Mouse (Mus musculus) E14TG2a.4 (cell line): ENCODE results near the gene Gm6993.

Experiments
- H3K27me3 ChIP-seq: 2 replicates; pipeline ENCODE4 v1.6.1; 2014; ENCODE audit warnings: low read length, control low read depth; ENCODE audit not compliant: insufficient read depth
- H3K36me3 ChIP-seq: 2 replicates; pipeline ENCODE4 v1.6.1; 2014; ENCODE audit warnings: low read length, control low read depth; ENCODE audit not compliant: insufficient read depth
- H3K4me1 ChIP-seq: replicated peaks from 2 replicates; pipeline ENCODE4 v1.6.1; 2014; ENCODE audit warnings: low read depth, low read length, control low read depth
- H3K4me3 ChIP-seq: replicated peaks from 2 replicates; pipeline ENCODE4 v1.5.1; 2014; ENCODE audit warnings: mild to moderate bottlenecking, low read length
- H3K9me3 ChIP-seq: 2 replicates; pipeline ENCODE4 v1.6.1; 2014; ENCODE audit warnings: low read length, control low read depth
- CTCF ChIP-seq: conservative IDR thresholded peaks from 2 replicates; pipeline ENCODE4 v1.5.1; 2014; ENCODE audit warnings: low read length
- NANOG ChIP-seq: IDR thresholded peaks from 2 replicates; pipeline ENCODE4 v1.6.1; 2014; ENCODE audit warnings: borderline replicate concordance, low read length, mixed read lengths
- POU5F1 ChIP-seq: IDR thresholded peaks from 2 replicates; pipeline ENCODE4 v1.6.1; 2014; ENCODE audit warnings: low read length, borderline replicate concordance

Gm6993 gene

DNA sequence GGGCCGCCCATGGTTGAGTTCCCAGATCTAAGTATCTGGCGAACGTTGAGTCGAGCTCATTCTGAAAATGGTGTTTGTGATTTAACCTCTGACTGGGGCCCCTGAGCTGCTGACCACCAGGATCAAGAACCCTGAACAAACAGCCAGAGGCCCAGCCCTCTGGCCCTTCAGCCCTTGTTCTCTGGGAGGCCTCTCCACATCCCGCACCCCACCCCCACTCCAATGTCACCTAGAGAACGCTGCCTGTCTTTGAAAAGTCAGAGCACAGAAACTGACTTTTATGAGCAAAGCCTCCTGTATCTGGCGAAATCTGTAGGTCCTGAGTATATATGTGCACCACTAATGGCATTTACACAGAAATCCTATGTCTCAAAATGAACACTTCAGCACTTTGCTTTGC lies 11.7 kb upstream of the Gm6993 start:
- H3K4me3 ChIP-seq: no peak overlapping the region
- no peak for TF ChIP-seq CTCF
- no peak for TF ChIP-seq NANOG
- TF ChIP-seq POU5F1: no peak
- peaks cover 50% of the 10 kb centered on the region for H3K4me1 ChIP-seq
- no peaks in the 10 kb centered on the region for H3K9me3 ChIP-seq
- H3K27me3 ChIP-seq: 0 out of 2 replicates have a peak, but pooled peaks cover 2% of the 10 kb centered on the region
- H3K36me3 ChIP-seq: no peaks in the 10 kb centered on the region

DNA sequence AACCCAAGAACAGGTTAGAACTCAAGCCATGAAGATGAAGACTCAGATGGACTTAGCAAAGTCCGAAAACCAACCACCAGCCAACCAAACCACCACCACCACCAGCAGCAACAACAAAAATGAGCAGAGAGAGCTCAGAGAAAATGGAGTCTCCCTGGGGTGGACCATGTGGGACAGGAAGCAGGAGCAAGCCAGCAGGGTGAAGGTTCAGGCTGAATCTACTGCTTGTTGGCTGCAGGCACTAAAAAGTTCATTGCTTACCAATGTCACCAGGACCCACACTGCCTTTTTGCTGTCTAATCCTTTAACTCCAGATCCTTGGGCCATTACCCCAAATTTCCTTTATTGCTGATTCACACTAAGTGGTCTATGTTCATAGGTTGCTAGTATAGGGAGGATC lies 7.9 kb upstream of the Gm6993 start:
- Histone ChIP-seq H3K4me3 (no peak overlapping the region), H3K4me1 (peaks cover 52% of the 10 kb centered on the region), H3K36me3 (no peaks in the 10 kb centered on the region), H3K9me3 (no peaks in the 10 kb centered on the region), H3K27me3 (peaks cover 5% of the 10 kb centered on the region; the same call in 1 of the 2 replicates)
- TF ChIP-seq NANOG (no peak), POU5F1 (no peak), CTCF (no peak)

DNA sequence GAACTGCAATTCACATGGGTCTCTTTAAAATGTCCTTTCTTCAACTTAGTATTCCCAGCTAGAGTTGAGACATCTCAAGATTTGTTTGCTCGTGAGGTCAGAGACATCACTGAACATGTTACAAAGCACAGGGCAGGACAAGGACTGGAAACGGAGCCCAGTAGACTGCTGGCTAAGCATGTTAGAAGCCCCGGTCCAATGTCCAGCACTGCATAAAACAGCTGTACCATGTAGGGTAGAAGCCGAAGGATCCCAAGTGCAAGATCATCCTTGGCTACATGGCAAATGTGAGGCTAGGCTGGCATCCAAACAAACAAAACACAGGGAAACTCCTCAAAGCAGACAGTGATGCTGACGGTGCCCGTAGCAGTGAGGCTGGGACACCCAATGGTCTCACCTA lies 5.6 kb upstream of the Gm6993 start:
- Histone ChIP-seq H3K27me3 (peaks cover 3% of the 10 kb centered on the region; the same call in 1 of the 2 replicates), H3K4me1 (peaks cover 56% of the 10 kb centered on the region), H3K9me3 (no peaks in the 10 kb centered on the region), H3K36me3 (no peaks in the 10 kb centered on the region), H3K4me3 (no peak overlapping the region)
- no peak for TF ChIP-seq POU5F1
- TF ChIP-seq NANOG: no peak
- TF ChIP-seq CTCF: no peak

DNA sequence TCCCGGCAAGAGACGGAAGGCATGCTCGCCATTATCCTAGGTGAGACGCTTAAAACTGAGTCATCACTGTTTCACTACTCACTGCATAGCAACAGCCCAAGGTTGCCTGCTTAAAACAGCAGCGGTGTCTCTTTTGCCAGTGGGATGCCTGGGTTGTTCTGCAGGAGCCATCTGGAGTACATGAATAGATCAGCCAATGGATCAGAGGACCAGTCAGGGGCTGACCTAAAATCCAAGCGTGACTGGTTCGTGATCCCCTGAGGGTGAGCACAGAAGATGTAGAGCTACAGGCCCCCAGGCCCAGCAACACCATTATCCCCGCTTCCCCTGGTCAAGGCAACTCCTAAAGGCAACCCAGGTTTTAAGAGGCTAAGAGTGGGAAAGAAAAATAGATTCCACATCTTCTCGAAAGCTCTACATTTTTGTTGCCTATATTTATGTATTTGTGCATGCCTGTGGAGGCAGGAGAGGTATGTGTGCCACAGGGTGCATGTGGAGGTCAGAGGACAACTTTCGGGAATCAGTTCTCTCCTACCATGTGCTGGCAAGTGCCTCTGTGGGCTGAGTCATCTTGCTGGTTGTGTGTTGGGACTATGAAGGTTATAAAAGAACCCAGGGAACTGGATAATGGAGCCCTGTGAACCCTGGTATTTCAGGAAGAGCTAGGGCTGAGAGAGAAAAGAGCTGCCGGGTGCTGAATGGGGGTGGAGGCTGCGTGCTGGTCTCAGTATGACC lies 3.5 kb upstream of the Gm6993 start:
- H3K27me3 ChIP-seq: peaks cover 3% of the 10 kb centered on the region; the same call in 1 of the 2 replicates
- TF ChIP-seq NANOG: no peak
- H3K9me3 ChIP-seq: no peaks in the 10 kb centered on the region
- H3K4me1 ChIP-seq: peaks cover 57% of the 10 kb centered on the region
- H3K36me3 ChIP-seq: no peaks in the 10 kb centered on the region
- no peak overlapping the region for H3K4me3 ChIP-seq

DNA sequence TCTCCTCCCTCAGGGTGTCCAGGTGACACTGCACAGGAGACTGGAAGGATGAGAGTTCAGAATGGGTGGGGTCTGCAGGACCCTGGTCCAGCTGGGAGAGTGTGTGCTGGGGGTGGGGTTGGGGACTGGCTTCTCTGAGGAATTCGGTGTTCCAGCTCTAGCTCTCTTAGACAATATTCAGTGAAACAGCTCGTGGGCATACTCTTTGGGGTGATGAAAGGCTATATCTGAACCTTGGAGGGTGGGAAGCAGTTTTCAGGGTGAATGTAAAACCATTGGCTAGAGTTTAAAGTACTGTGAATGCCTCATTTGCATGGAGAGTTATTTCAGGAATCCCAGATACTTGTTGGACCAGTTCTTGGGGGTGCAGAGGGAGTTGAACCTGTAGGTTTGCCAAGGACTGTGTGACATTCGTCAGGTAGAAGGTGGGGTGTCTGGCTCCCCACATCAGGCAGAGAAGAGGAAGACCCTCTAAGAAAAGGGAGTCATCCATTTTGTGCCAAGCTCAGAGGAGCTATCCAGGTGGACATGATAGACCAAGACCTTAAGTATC lies 1.5 kb upstream of the Gm6993 start:
- peaks cover 51% of the 10 kb centered on the region for H3K4me1 ChIP-seq
- TF ChIP-seq NANOG (0 out of 2 replicates have a peak, but pooled peaks have one; percentile 13), POU5F1 (no peak)
- peaks cover 3% of the 10 kb centered on the region; the same call in 1 of the 2 replicates for H3K27me3 ChIP-seq
- H3K9me3 ChIP-seq: no peaks in the 10 kb centered on the region
- no peaks in the 10 kb centered on the region for H3K36me3 ChIP-seq
- H3K4me3 ChIP-seq: no peak overlapping the region; the same call in 1 of the 2 replicates

DNA sequence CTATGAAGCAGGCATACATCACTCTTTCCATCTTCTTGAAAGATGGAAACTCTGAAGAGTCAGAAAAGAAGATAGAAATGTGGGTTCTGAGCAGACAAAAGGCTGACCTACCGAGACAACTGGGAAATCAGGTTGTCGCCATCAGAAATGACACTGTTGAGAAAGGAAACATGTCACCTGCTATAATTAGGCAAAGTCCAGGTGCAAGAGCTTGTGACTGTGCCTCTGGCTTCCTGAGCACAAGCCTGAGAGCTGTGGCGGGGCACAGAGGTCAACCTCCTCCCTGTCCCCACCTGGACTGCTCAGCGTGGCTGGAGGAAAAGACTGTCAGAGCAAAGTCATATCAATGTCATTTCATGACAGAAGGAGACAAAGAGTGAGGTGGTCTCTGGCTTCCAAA lies 772 bp upstream of the Gm6993 start:
- no peak overlapping the region for H3K4me3 ChIP-seq
- H3K9me3 ChIP-seq: no peaks in the 10 kb centered on the region
- no peaks in the 10 kb centered on the region for H3K36me3 ChIP-seq
- H3K4me1 ChIP-seq: peaks cover 45% of the 10 kb centered on the region
- peaks cover 3% of the 10 kb centered on the region; the same call in 1 of the 2 replicates for H3K27me3 ChIP-seq
- TF ChIP-seq NANOG: no peak
- TF ChIP-seq POU5F1: no peak
- no peak for TF ChIP-seq CTCF

DNA sequence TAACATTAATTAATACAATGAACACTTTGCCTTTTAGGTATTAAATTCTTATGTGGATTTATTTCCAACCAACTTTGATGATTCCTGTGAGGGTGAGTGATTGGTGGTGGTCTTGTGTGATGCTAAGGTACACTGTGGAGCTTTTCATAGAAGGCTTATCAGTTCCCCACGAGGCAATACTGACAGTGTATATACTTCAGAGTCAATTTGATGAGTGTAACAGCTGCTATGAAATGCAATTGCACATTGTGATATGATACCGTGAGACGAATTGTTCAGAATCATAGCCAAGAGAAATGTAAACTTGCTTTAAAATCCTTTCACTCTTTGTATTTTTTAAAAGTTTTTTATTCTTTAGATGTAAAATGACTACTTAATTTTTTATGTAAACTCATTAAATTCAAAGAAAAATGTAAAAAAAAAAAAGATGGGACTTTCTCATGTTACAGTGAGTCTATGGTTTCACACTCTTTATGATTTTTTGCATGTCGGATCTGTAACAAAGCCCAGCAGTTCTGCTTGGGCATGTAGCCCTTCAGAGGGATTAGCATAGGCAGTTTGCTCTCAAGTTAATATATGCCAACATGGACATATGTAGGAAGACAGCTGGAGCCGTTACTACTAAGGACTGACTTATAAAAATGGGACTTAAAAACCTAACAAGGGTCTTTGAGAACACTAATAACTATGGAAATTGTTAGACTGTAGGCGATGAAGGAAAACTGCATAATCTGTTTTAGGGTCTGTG lies 1.2 kb downstream of the Gm6993 start:
- H3K4me1 ChIP-seq: peaks cover 43% of the 10 kb centered on the region
- no peaks in the 10 kb centered on the region for H3K36me3 ChIP-seq
- no peak overlapping the region for H3K4me3 ChIP-seq
- no peaks in the 10 kb centered on the region for H3K27me3 ChIP-seq
- TF ChIP-seq NANOG (no peak), CTCF (no peak), POU5F1 (no peak)
- no peaks in the 10 kb centered on the region for H3K9me3 ChIP-seq

DNA sequence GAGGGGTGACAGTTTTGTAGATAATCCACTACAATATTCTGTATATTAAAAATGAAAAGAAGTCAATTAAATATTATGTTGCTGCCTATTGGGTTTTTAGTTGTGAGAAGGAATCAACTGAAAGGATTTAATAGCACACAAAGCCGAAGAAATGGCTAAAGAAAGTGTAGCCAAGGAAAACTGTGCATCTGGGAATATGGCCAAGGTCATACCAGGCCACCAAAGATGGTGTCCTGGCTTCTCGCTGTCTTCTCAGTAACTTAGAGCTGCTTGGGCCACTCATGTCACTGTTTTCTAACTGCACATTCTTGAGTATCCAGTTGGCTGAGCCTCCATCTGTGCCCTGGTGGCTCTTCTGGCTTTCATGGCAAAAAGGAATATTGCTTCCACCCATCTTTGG lies 3.4 kb downstream of the Gm6993 start:
- no peaks in the 10 kb centered on the region for H3K36me3 ChIP-seq
- no peaks in the 10 kb centered on the region for H3K27me3 ChIP-seq
- no peak overlapping the region for H3K4me3 ChIP-seq
- peaks cover 36% of the 10 kb centered on the region for H3K4me1 ChIP-seq
- TF ChIP-seq CTCF (no peak), POU5F1 (no peak), NANOG (no peak)
- H3K9me3 ChIP-seq: no peaks in the 10 kb centered on the region
